Mouse (Mus musculus) monocyte, adult 2 months (primary cell): Measurements from ENCODE around the gene Prkci.

Experiments used
- DNase-seq, 2 experiments: peaks; one replicate each; pipeline ENCODE4 v3.0.0; 2022; ENCODE audit warnings: low spot score in 2 of 2, low read depth in 1 of 2

Prkci gene

GRCm38 (mm10) chr3:31082838-31083506, 87.4 kb downstream of the Prkci start:
- no peak for DNase-seq

- DNase-seq, result peak; percentile 22 to 67
Observed at GRCm38 (mm10) chr3:31083507-31084245, 88.1 kb downstream of the Prkci start.

- no peak for DNase-seq
Observed at GRCm38 (mm10) chr3:31085000-31085399, 89.5 kb downstream of the Prkci start.

- DNase-seq, result no peak
Observed at GRCm38 (mm10) chr3:31088789-31089775, 93.5 kb downstream of the Prkci start.

- no peak for DNase-seq
Observed at GRCm38 (mm10) chr3:31089956-31090355, 94.4 kb downstream of the Prkci start.

- peak in 1 of 2 experiments; percentile 19 for DNase-seq
Observed at GRCm38 (mm10) chr3:31093196-31093595, 97.6 kb downstream of the Prkci start.

- DNase-seq, result peak; percentile 73 to 78
Observed at GRCm38 (mm10) chr3:31093627-31094351, 98.2 kb downstream of the Prkci start.

GRCm38 (mm10) chr3:31094531-31095178, 99.1 kb downstream of the Prkci start, which contains the start of gene Skil:
TSS of gene Skil (plus strand) at chr3:31095058.
- peak; percentile 81 to 94 for DNase-seq

GRCm38 (mm10) chr3:31095179-31095490, 99.6 kb downstream of the Prkci start:
- no peak for DNase-seq

GRCm38 (mm10) chr3:31095491-31096154, 100.1 kb downstream of the Prkci start:
- DNase-seq, result peak; percentile 8 to 74

GRCm38 (mm10) chr3:31096155-31097101, 100.9 kb downstream of the Prkci start:
- DNase-seq, result no peak

- no peak for DNase-seq
Observed at GRCm38 (mm10) chr3:31097102-31097720, 101.7 kb downstream of the Prkci start.

GRCm38 (mm10) chr3:31097976-31098375, 102.4 kb downstream of the Prkci start:
- no peak for DNase-seq

- no peak for DNase-seq
Observed at GRCm38 (mm10) chr3:31098556-31098955, 103.0 kb downstream of the Prkci start.

GRCm38 (mm10) chr3:31100026-31100425, 104.5 kb downstream of the Prkci start:
- no peak for DNase-seq

GRCm38 (mm10) chr3:31100802-31101201, 105.3 kb downstream of the Prkci start:
- no peak for DNase-seq
